Mouse (Mus musculus) mesoderm, embryonic 11.5 days (tissue): ENCODE data around the gene Svs1.
"Not testable (repeated sequence)": the region's sequence is repeated elsewhere in the genome, so short reads cannot be mapped to it uniquely, and the experiment has no call there.

Source experiments
- DNase-seq: peaks from one replicate; pipeline ENCODE4 v3.0.0-alpha.2; 2012; ENCODE audit warnings: low read depth, low spot score

The Svs1 gene

DNA sequence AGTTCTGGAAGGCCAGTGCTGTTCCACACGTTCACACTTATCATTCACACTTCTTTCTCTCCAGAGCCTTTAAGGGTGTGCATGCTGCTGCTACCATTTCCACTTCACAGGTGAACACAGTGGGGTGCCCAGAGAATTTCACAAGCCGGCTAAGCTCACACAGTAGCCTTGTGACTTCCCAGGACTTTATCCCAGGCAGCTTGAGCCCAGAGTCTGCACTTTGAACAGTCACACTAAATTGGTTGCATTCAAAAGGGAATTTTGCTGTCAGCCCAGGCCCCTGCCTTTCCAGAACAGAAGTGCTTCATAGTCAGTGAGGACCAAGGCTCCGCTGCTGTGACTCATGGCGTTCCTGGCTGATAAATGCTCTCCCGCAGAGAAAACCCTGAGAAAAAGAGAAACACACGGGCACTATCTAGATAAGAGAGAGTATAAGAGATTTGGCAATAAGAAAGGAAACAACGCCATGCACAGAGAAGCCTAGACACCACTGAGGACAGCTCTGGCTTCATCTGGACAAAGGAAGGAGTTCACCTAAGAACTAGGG is at the start of gene Svs1:
Gene Svs1 (plus strand): TSS at position 418 of the 547 bp plus-strand sequence.
- DNase-seq: no peak

DNA sequence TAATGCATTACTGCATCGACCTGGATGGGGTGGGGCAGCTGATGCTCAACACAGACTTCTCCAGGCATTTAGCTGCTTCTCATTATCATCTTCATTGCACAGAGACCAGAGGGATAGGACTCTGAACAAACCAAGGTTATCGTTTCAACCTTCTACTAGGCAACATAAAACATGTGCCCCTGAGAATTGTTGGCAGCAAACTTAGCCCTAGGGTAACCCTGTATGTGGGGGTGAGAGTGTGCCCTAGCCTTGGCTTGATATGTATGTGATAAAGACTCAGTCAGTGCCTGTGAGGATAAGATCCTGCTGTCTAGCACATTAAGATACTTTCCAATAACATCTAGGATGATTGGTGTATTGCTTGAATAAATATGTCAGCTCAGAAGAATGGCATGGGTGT is 37.1 kb upstream of the Svs1 start:
- no peak for DNase-seq

DNA sequence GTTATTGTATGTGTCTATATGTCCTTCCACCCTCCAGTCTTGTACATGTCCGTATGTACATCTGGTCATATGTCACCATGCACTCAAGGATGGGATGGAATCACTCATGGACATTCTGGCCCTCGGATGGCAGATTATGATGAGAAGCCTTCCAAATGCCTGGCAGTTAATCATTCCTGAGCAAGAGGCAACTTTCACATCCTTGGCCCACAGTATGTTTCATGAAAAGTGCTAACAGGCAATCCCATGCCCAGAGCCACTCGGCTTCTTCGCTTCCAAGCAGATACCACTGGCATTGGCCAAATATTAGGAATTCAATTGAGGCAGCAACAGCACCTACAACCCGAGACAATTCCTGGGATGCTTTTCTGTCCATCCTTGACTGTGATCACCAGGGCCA is 36.0 kb upstream of the Svs1 start:
- no peak for DNase-seq

DNA sequence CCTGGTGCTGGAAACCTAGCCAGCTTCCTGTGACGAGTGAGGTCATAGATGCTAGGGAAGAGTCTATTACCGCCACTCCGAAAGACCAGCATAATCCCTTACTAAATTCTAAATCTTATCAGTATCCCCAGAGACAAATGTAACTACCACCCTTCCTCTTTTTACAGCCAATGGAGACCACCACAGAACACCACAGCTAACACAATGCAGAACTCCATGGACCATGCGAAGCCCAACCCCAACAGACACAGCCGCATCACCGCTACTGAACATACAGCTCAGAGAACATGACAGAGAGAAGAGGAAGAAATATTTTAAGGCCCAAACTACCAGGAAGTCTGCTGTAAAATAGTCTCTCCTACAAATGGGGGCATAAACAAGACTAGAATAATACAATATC is 35.0 kb upstream of the Svs1 start:
- DNase-seq: no peak

DNA sequence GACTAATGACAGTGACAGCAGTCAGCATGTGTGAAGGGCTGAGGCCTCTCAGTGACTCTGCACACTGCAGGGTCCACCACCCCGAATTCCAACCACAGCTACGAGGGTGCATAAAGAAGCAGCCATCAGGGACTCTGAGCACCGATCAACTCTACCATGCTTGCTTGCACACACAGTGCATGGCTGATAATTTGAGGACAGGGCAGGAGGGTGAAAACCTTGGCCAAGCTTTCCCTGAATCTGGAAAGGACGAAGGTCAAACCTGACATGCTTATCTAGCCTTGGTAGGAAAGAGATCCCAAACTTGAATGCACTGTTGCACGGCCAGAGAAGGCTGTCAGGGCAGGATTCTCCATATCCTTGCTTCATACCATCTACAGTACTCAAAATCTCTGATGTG is 33.4 kb upstream of the Svs1 start:
- DNase-seq: no peak

DNA sequence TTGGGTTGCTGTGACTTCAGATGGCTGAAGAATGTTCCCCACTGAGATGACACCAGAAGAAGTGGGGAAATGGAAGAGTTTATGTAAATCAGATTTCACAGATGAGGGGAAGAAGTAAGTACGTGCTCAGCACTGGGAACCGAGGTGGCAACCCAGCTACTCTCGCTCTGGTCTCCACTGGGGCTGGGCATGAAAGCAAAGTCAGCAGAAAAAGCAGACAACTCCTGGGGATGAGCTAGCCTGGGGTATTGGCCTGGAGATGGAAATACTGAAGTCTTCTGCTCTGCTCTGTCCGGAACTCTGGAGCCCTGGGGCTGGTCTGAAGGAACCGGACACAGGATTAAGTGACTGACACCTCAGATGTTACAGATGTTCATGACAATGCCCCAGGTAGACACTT is 32.5 kb upstream of the Svs1 start:
- no peak for DNase-seq

DNA sequence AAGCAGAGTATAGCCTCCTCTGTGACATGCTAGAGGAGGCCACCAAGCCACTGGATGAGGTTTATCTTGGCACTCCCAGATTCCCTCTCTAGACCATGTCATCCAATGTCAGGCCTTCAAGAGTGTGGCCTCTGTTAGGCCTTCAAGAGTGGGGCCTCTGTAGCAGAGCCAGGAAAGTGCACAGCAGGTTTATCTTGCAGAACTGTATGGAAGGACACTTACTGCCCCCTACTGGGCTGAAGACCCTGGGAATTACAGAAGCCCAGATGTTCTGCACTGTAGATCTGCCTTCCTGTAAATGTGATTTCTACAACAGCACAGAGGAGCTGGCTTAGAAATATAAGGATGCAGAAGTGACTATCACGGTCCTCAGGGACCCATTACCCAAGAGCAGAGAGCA is 31.7 kb upstream of the Svs1 start:
- peak; percentile 56 for DNase-seq

DNA sequence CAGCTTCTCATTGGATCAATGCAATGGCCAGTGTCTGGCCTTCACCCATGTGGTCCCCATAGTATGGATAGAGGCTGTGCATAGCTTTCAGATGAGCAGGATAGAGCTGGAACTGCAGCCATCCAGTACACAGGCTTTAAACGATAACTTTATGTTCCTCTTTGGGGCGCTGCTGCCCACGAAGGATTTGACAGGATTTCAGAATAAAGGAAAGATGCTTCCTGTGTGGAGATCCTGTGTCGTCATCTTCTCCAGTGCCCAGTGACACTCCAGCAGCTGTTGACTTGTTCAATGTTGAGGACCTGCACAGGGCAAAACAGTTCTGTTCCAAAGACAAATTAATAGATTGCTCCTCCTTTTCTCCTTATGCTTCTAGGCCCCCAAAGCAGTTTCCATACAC is 29.9 kb upstream of the Svs1 start:
- DNase-seq: no peak

DNA sequence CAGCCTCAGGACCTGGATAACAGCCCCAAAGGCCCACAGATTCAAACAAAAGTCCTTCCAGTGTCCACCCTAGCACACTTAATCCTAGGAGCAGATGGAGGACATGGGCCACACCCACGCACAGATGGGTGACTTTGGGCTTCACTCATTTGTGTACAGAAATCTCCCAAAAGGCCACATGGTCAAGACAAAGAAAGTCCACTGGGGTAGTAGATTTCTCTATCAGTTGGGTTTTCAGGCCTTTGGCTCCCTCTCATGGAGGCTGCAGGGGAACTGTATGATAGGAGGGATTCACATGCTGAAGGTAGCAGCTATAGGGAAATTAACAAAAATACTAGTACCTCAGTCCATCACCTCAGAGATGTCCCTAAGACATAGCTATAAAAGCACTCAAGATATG is 28.6 kb upstream of the Svs1 start:
- peak; percentile 25 for DNase-seq

DNA sequence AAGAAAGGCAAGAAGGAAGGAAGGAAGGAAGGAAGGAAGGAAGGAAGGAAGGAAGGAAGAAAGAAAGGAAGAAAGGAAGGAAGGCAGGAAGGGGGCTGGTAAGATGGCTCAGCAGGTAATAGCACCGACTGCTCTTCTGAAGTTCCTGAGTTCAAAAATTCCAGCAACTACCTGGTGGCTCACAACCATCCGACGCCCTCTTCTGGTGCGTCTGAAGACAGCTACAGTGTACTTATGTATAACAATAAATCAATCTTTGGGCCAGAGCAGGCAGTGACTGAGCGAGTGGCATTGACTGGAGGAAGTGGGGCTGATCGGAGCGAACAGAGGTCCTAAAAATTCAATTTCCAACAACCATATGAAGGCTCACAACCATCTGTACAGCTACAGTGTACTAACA is 27.5 kb upstream of the Svs1 start:
- DNase-seq: peak; percentile 14

DNA sequence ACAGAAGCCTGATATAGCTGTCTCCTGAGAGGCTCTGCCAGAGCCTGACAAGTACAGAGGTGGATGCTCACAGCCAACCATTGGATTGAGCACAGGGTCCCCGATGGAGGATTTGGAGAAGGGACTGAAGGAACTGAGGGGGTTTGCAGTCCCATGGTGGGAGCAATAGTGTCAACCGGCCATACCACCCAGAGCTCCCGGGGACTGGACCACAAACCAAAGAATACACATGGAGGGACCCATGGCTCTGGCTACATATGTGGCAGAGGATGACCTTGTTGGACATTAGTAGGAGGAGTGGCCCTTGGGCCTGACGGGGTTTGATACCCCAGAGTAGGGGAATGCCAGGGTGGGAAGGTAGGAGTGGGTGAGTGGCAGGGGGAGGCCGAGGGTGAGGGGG is 20.0 kb upstream of the Svs1 start:
- DNase-seq: not testable (repeated sequence)

DNA sequence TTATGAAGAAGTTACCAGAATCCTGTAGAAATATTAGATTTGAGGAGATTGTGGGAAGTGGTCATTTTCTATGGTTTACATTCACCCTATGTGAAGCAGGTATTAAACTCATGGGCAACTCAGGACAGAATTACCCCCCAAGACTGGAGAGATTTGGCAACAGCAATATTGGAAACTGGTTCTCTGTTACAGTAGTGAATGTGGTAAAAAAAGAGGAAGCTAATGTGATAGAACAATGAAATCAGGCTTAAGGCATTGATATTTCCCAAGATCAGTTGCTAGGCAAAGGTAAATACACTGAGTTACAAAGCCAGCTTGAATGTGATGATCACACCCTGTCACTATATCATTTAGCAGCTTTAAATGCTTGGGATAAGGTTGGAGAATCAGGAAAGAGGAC is 18.8 kb upstream of the Svs1 start:
- DNase-seq: no peak

DNA sequence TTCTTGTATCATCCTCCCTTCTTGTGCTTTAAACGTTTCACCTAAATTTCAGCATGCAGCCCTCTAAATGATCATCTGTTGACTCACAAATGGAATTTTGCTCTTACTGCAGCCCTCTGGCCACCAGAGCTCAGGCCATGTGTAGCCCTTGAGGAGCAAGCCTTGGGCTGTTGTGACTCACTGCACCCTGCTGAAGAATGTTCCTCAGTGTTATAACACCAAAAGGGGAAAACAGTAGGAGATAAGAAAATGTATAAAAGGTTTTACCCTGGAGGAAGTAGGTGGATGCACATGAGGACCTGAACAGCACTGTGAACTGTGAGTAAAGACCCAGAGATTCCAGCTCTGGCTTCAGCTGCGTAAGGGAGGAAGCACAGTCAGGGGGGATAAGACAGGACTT is 12.0 kb upstream of the Svs1 start, which contains the start of gene Doxl2:
Gene Doxl2 (plus strand): TSS at position 301 of the 400 bp plus-strand sequence.
- no peak for DNase-seq

DNA sequence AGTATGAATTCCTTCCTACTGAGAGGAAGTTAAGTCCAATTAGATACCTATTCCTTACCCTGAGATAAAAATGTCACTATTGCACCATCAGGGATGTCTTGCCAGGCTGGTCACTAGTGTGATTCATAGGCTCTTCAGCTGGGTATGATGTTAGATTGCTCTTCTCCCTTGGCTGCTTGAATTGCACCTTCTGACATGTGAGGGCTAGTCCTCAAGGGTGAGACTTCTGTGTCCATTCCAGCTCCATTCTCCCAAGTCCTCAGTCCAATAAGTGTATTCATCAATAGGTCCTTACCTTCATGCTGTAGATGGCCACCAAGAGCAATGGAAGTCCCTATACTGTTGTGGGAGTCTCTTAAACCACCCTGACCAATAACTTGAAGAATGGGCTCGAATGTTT is 7.0 kb upstream of the Svs1 start:
- no peak for DNase-seq

DNA sequence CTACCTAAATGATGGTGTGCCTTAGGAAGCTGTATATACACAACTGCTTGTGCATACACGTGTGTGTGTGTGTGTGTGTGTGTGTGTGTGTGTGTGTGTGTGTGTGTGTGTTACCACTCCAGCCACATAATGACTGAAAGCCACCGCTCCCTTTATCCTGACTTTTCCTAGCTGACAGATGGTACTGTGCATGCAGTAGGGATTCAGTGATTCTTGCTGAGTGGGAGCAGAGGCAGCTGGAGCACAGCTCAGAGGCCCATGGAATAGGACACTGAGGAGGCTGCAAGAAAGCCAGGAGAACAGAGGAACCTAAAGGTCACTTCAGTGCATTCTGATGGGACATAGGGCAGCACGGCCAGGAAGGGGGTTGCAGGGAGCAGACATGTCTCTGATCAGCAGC is 4.4 kb upstream of the Svs1 start:
- DNase-seq: no peak

DNA sequence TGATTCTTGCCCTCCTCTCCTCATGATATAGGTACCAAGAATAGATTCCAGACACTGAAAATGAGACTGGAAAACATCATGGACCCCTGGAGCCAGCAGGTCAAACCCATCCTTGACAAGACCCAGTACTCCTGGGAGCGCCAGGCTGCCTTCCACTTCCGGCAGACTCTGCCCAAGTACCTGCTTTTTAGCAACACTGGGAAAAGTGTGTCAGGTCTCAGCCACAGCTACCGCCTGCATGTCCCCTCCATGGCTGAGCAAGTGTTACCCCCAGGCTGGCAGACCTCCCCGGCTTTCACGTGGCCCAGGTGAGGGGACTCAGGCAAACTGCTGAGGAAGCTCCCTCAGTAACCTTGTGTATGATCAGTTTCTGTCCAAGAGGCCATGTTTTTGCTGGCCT is 3.3 kb downstream of the Svs1 start:
- DNase-seq: no peak

DNA sequence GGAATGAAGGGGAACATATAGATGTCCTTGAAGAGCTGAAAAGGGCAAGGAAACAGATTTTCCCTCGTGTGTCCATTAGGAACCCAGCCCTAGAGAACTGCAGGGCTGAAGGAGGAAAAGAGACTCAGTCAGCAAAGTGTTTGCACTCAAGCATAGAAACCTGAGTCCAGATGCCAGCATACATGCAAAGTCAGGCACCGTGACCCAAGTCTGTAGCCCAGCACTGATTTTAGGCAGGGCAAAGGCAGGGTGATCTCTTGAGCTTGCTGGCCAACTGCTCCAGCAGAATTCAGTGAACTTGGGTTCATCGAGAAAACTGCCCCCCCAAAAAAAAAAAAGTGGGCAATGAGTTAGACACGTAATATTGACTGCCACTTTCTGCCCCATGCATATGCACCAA is 5.3 kb downstream of the Svs1 start:
- no peak for DNase-seq

DNA sequence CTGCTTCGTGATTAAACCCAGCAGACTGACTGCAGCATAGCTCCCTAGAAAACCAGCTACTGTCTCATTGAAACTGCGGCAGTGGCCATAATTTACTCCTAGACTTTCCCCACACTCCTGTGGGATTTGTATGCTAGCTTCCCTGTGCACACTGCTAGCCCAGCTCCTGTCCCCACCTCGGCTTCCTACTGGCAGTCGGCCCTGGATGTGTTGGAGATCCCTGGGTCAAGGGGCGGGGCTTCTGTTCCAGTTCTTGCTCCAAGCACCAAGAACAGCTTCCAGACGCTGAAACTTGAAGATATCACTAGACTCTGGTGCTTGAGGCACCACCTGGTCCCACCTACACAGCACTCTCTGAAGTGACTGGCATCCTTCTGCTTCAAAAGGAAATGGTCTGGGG is 11.5 kb downstream of the Svs1 start:
- no peak for DNase-seq

DNA sequence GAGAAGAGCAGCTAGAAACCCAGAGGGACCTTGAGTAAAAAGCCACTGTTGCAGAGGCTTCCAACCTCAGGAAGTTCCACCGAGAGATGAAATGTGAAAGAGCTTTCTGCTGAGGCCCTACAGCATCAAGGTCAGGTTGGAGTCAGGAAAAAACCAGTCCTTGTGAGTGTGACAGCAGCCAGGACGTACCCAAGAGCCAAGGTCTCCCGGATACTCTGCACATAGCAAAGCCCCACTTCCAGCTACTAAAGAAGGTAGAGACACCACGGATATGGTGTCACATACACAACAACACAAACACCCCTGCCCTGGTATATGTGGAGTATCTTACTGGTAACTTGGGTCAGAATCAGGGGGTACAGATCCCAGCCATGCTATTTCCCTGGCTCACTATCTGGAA is 12.1 kb downstream of the Svs1 start:
- no peak for DNase-seq

DNA sequence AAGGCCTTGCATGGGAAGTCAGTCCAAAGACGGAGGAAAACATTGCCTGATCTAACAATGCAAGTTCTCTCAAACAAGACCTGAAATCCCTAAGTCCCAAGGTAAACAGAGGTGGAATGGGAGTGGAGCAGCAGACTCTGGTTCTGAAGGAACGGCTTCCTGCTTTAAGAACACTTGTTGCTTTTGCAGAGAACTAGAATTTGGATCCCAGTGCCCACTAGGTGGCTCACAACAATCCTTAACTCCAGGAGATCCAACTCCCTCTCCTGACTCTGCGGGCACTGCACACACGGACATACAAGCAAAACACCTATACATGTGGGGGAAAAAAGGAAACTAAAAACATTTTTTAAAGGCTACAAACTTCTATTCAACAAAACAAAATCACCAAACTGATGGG is 16.7 kb downstream of the Svs1 start:
- DNase-seq: no peak

DNA sequence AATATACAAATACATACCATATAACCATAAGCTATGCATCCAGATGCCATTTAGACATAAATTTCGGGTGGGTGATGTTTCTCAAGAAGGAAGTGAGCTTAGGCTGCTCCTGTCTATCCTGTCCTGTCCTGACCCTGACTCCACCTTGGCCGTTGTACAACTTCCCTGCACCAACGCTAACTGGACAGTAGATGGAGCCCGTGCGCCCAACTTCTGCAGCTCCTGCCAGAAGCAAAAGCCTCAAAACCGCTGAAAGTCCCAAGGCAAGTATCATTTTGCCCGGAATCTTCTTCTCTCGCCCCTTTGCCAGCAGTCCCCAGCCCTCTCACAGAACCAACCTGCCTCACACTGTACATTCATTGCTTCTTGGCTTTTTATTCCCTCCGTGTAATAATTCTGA is 21.3 kb downstream of the Svs1 start:
- peak; percentile 84 for DNase-seq

DNA sequence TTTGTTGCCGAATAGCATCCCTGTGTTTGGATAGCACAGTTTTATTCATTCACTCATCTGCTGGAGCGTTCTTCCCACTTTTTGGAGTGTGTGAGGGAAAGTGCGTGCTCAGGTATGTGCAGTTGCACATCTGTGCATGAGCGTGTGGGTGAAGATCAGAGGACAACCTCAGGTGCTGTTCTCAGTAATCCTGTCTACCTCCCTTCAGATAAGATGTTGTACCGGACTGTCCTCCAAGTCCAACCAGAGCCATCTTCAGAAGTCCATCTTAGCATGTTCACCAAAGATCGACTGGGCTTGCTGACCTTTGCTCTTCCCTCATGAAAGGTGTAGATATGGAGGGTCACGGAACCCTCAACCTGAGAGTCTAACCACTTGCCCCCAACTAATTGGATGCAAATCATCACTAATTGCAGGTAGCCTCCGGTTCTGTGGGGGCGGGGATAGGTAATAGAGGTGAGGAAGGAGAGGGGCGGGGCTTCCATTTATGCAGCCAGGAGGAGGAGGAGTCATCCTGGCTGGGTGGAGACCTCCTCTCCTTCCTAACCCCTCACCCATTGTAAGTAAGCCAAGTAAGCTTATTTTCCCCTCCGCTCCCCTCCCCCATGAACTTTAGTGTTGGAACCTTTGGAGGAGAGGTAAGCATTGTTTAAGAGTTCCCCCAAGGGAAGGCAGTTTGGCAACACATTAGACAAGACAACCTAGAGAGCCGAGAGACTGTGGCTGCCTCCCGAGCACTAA is 21.9 kb downstream of the Svs1 start:
- DNase-seq: no peak

DNA sequence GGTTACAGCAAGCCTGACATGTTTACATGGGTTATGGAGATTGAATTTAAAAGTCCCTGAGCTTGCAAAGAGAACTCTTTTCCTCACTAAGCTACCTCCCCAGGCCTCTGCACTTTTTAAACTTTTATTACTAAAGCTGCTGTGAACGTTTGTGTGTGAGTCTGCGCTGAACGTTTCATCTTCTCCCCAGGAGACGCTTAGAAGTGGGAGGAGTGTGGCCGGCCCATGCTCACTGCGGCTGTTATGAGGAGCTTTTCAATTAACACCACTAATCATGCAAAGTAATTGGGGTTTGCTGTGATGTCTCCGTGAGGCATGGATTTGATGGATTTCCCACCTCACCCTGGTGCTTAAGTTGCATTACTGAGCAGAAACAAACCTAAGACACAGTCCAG is 22.5 kb downstream of the Svs1 start:
- DNase-seq: no peak

DNA sequence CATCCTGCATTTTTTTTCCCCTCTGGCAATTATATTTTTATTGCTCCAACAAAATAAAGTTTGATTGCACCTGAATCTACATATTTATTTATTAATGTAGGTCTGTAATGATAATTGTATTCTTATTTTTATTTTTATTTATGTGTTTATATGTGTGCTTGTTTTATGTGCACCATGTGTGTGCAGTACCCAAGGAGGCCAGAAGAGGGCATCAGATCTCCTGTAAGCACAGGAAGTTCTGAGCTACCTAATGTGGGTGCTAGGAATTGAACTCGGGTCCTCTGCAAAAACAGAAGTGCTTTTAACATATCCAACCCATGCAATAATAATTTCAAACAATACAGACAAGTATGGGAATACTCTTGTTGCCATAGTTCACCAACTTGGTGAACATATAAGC is 23.0 kb downstream of the Svs1 start:
- DNase-seq: no peak
